Mouse (Mus musculus) megakaryocyte, embryonic 14.5 days (primary cell): ENCODE results near the gene Podxl2. TPM values are rescaled to one million over a fixed set of nuclear protein-coding genes. Genes with fewer than 3 reads are reported as not detected.

Experiments
- H3K27me3 ChIP-seq: replicated peaks from 2 replicates; pipeline ENCODE3; 2012; ENCODE audit warnings: inconsistent platforms
- H3K36me3 ChIP-seq: replicated peaks from 2 replicates; pipeline ENCODE3; 2012; ENCODE audit warnings: low read length, inconsistent platforms, mixed read lengths
- H3K4me1 ChIP-seq: 2 replicates; pipeline ENCODE4 v1.6.1; 2012; ENCODE audit warnings: inconsistent platforms
- H3K4me3 ChIP-seq: replicated peaks from 2 replicates; pipeline ENCODE3; 2012; ENCODE audit warnings: moderate library complexity, mild to moderate bottlenecking, inconsistent platforms
- H3K9me3 ChIP-seq: 2 replicates; pipeline ENCODE4 v1.6.1; 2012; ENCODE audit warnings: inconsistent platforms
- FLI1 ChIP-seq: IDR thresholded peaks from 2 replicates; pipeline ENCODE4 v1.6.1; 2012; ENCODE audit warnings: low read length, inconsistent platforms, mixed read lengths
- GATA1 ChIP-seq: IDR thresholded peaks from 3 replicates; pipeline ENCODE4 v1.6.1; 2012; ENCODE audit warnings: mixed read lengths, low read length, inconsistent platforms, borderline replicate concordance
- polyA plus RNA-seq: library from polyadenylated mRNA; stranded (reverse); fragments of >175 nt; gene quantifications from 2 replicates; pipeline ENCODE4 v1.2.3, GENCODE M21; 2012; ENCODE audit warnings: low replicate concordance; ENCODE audit not compliant: insufficient read depth

The Podxl2 gene
- polyA plus RNA-seq, 1 experiment: 1.2 TPM

GRCm38 (mm10) chr6:88839135-88839970 is 35.5 kb downstream of the Podxl2 start:
- Histone ChIP-seq H3K4me1 (peaks cover 88% of the 10 kb centered on the region), H3K4me3 (peak overlapping the region; percentile 99), H3K9me3 (no peaks in the 10 kb centered on the region), H3K27me3 (no peaks in the 10 kb centered on the region), H3K36me3 (peaks cover 66% of the 10 kb centered on the region)
- TF ChIP-seq FLI1 (no peak), GATA1 (no peak)

GRCm38 (mm10) chr6:88838613-88839012 is 36.2 kb downstream of the Podxl2 start:
- no peaks in the 10 kb centered on the region for H3K27me3 ChIP-seq
- TF ChIP-seq FLI1 (no peak), GATA1 (no peak)
- H3K4me1 ChIP-seq: peaks cover 88% of the 10 kb centered on the region
- peak overlapping the region; percentile 99 for H3K4me3 ChIP-seq
- no peaks in the 10 kb centered on the region for H3K9me3 ChIP-seq
- peaks cover 73% of the 10 kb centered on the region for H3K36me3 ChIP-seq

DNA sequence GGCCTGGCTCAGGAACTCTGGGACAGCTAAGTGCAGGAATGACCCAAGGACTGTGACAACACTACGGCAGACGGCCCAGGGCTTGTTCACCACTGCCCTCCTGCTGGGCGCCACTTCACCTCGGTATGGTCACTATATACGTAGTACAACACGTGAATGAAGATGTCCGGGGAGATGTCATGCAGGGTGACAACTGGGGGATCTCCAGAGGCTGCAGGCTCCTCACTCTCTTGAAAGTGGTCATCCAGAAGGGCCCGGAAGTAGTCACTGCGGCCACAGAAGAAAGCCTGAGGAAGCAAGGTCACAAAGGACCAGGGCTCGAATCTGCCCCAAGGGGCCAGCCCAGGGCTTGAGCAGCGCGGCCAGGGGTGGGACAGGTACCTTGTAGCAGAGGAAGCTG is 36.8 kb downstream of the Podxl2 start:
- Histone ChIP-seq H3K4me1 (peaks cover 88% of the 10 kb centered on the region), H3K27me3 (no peaks in the 10 kb centered on the region), H3K9me3 (no peaks in the 10 kb centered on the region), H3K36me3 (peaks cover 77% of the 10 kb centered on the region), H3K4me3 (peak overlapping the region; percentile 99)
- TF ChIP-seq FLI1 (no peak), GATA1 (no peak)

GRCm38 (mm10) chr6:88836178-88836819 is 38.5 kb downstream of the Podxl2 start:
- Histone ChIP-seq H3K4me3 (peak overlapping the region; percentile 75), H3K36me3 (peaks cover 84% of the 10 kb centered on the region), H3K27me3 (no peaks in the 10 kb centered on the region), H3K4me1 (peaks cover 98% of the 10 kb centered on the region), H3K9me3 (no peaks in the 10 kb centered on the region)
- TF ChIP-seq GATA1: no peak
- no peak for TF ChIP-seq FLI1

GRCm38 (mm10) chr6:88835047-88835446 is 39.8 kb downstream of the Podxl2 start:
- TF ChIP-seq FLI1 (no peak), GATA1 (no peak)
- peaks cover 2% of the 10 kb centered on the region for H3K27me3 ChIP-seq
- no peaks in the 10 kb centered on the region for H3K9me3 ChIP-seq
- peaks cover 94% of the 10 kb centered on the region for H3K4me1 ChIP-seq
- H3K4me3 ChIP-seq: peak overlapping the region; percentile 79
- H3K36me3 ChIP-seq: peaks cover 75% of the 10 kb centered on the region

DNA sequence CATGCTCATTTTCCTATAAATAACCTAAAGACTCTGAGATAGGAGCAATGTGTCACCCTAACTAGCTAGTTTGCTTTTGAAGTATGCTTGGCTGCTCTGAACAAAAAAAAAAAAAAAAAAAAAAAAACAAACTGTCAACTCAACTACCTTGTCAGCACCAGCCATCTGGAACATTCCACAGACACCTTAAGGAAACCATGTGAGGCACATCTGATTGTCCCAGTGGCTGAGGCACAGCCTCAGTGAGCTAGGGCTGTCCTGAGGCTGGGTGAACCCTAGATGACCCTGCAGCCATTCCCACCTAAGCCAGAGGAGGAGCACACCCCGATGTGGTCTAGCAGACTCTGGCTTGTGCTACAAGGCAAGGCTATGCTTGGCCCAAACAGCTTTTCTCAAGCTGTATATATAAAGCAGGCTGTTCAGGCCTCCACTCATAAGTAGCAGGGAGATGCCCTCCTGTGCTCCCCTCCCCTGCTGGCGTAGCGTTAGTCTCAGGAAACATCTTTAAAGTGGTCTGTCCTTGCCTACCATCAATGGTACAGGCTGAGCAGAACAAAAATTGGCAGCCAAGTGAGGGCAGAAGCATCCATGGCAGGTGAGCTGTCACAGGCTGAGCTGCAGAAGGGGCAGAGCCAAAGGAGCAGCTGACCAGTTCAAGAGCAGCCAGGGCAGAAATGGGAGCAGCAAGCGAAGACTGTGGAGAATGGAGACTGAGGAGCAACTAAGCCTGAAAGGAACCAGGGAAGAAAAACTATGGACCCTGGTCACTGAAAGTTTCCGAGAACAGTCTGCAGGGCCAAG is 41.3 kb downstream of the Podxl2 start:
- H3K27me3 ChIP-seq: peaks cover 3% of the 10 kb centered on the region
- H3K4me3 ChIP-seq: peak overlapping the region; percentile 64
- H3K4me1 ChIP-seq: peaks cover 88% of the 10 kb centered on the region
- no peaks in the 10 kb centered on the region for H3K9me3 ChIP-seq
- TF ChIP-seq GATA1 (no peak), FLI1 (no peak)
- peaks cover 60% of the 10 kb centered on the region for H3K36me3 ChIP-seq

- no peak for TF ChIP-seq FLI1
- TF ChIP-seq GATA1: no peak
- Histone ChIP-seq H3K9me3 (no peaks in the 10 kb centered on the region), H3K36me3 (peaks cover 51% of the 10 kb centered on the region), H3K27me3 (peaks cover 3% of the 10 kb centered on the region), H3K4me3 (no peak overlapping the region), H3K4me1 (peaks cover 88% of the 10 kb centered on the region)
These were observed 42.2 kb downstream of the Podxl2 start for GRCm38 (mm10) chr6:88832663-88833062.

DNA sequence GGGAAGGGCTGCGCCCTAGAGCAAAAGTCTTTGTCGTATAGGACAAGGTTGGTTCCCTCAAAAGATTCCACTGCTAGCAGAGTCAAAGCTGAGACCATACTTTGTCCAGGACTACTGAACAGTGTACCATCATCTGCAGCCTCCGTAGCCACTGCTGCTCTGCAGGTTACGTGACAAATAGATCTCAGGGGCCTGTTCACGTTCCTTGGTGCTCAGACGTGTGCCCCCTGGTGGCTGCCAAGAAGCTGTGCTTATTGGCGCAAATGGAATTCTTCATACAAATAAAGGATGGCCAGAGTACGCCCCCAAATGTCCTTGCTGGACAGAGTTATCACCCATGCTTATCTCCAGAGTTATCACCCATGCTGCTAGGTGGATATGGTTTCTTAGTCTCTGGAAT is 43.4 kb downstream of the Podxl2 start:
- Histone ChIP-seq H3K4me1 (peaks cover 88% of the 10 kb centered on the region), H3K27me3 (peaks cover 3% of the 10 kb centered on the region), H3K36me3 (peaks cover 39% of the 10 kb centered on the region), H3K9me3 (no peaks in the 10 kb centered on the region), H3K4me3 (no peak overlapping the region)
- TF ChIP-seq GATA1 (no peak), FLI1 (no peak)

GRCm38 (mm10) chr6:88830112-88830702 is 44.6 kb downstream of the Podxl2 start:
- TF ChIP-seq FLI1 (no peak), GATA1 (no peak)
- peaks cover 85% of the 10 kb centered on the region for H3K4me1 ChIP-seq
- H3K9me3 ChIP-seq: no peaks in the 10 kb centered on the region
- H3K27me3 ChIP-seq: peaks cover 7% of the 10 kb centered on the region
- H3K4me3 ChIP-seq: no peak overlapping the region
- peaks cover 26% of the 10 kb centered on the region for H3K36me3 ChIP-seq
